Mouse (Mus musculus) lung, postnatal 0 days (tissue): ENCODE data around the gene Nob1.

Source experiments
- CTCF ChIP-seq: IDR thresholded peaks from 2 replicates; pipeline ENCODE4 v1.5.1; 2016; ENCODE audit warnings: antibody characterized with exemption, mild to moderate bottlenecking
- EP300 ChIP-seq: IDR thresholded peaks from 2 replicates; pipeline ENCODE4 v1.6.1; 2016; ENCODE audit warnings: antibody characterized with exemption, mild to moderate bottlenecking, control low read depth

DNA sequence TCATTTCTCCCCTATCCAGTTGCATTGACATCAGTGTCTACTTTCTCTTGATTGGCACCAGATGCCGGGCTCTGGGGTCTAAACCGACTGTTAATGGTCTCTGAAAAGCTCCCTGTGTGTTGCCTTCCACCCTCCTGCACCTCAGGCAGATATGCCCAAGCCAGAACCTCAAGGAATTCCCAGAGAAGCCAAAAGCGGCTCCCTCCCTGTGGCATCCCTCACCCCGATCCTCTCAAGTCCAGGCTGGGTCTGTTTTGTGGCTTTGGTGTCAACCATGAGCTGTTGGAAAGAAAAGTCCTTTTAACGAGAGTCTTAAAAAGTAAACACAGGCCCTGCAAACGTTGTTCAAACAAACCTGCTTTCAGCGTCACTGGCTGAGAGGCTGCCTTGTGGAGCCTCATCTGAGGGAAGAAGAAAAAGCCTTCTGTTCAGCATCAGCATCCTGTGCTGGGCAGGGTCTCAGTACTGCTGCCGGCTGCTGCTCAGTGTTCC lies 44.0 kb upstream of the Nob1 start:
- TF ChIP-seq EP300 (no peak), CTCF (no peak)
